ENCODE assay signal across 33 mouse cellular contexts in genomic region chr5:21847438-21847837, GRCm38 (mm10). TPM values are rescaled to one million over a fixed set of nuclear protein-coding genes. Genes with fewer than 3 reads are reported as not detected.
"Had no signal": no experiment of that assay in that cellular context is flagged by ENCODE, and none has a peak within 500 bp of the region (broad histone marks: within the 10 kb centered on the region; RNA-seq: fewer than 3 reads in every experiment).

No protein-coding gene starts in this region.

- H3K4me1 ChIP-seq: heart, embryonic 13.5 days; heart, embryonic 15.5 days; hindbrain, embryonic 10.5 days; hindbrain, embryonic 13.5 days; hindbrain, embryonic 15.5 days; limb, embryonic 10.5 days; limb, embryonic 12.5 days; liver, embryonic 15.5 days had no signal

- H3K4me2 ChIP-seq: heart, embryonic 11.5 days; heart, embryonic 13.5 days; heart, embryonic 15.5 days; hindbrain, embryonic 13.5 days; hindbrain, embryonic 15.5 days; limb, embryonic 12.5 days; liver, embryonic 11.5 days; liver, embryonic 13.5 days; liver, embryonic 15.5 days had no signal

- H3K27me3 ChIP-seq: heart, embryonic 13.5 days; heart, embryonic 15.5 days; hindbrain, embryonic 13.5 days; hindbrain, embryonic 15.5 days; limb, embryonic 12.5 days; liver, embryonic 13.5 days; liver, embryonic 15.5 days had no signal

- H3K9ac ChIP-seq: heart, embryonic 13.5 days; heart, embryonic 15.5 days; hindbrain, embryonic 13.5 days; hindbrain, embryonic 15.5 days; limb, embryonic 12.5 days; liver, embryonic 13.5 days; liver, embryonic 15.5 days had no signal

- ATAC-seq: hindbrain, postnatal 0 days had no signal

- H3K36me3 ChIP-seq: heart, embryonic 13.5 days; heart, embryonic 15.5 days; hindbrain, embryonic 10.5 days; hindbrain, embryonic 13.5 days; hindbrain, embryonic 15.5 days; limb, embryonic 10.5 days; limb, embryonic 12.5 days; liver, embryonic 13.5 days; liver, embryonic 15.5 days had no signal

- H3K27ac ChIP-seq: heart, embryonic 13.5 days; heart, embryonic 15.5 days; hindbrain, embryonic 10.5 days; hindbrain, embryonic 13.5 days; hindbrain, embryonic 15.5 days; hindbrain, postnatal 0 days; layer of hippocampus, adult 2 months; left cerebral cortex, adult 2 months; limb, embryonic 10.5 days; limb, embryonic 12.5 days; liver, embryonic 13.5 days; liver, embryonic 15.5 days had no signal

- H3K4me3 ChIP-seq: heart, embryonic 13.5 days; heart, embryonic 15.5 days; hindbrain, embryonic 10.5 days; hindbrain, embryonic 13.5 days; hindbrain, embryonic 15.5 days; layer of hippocampus, adult 2 months; left cerebral cortex, adult 2 months; limb, embryonic 10.5 days; limb, embryonic 12.5 days; liver, embryonic 13.5 days; liver, embryonic 15.5 days had no signal

- DNase-seq: gastrocnemius, postnatal 14 days; gastrocnemius, postnatal 36 days; heart, adult 18-20 months; heart, postnatal 14 days; heart, postnatal 4 days; kidney, adult 18-20 months; kidney, adult 8-10 months; kidney, postnatal 10 days; kidney, postnatal 25 days; kidney, postnatal 4 days; liver; liver, embryonic 13.5 days had no signal

- H3K9me3 ChIP-seq: heart, embryonic 13.5 days; heart, embryonic 15.5 days; hindbrain, embryonic 10.5 days; hindbrain, embryonic 13.5 days; hindbrain, embryonic 15.5 days; limb, embryonic 10.5 days; limb, embryonic 12.5 days; liver, embryonic 13.5 days; liver, embryonic 15.5 days had no signal

RNA-seq across cellular contexts. Expression of gene Slc26a5, which starts 18.0 kb away (rescaled TPM):
- total RNA-seq: gastrocnemius, adult 8-10 months; gastrocnemius, postnatal 14 days; gastrocnemius, postnatal 36 days; heart, adult 18-20 months; heart, adult 8-10 months; heart, postnatal 14 days; heart, postnatal 4 days; layer of hippocampus, adult 2 months; layer of hippocampus, postnatal 25 days had no signal
- polyA plus RNA-seq: gonadal fat pad, adult 2 months; heart, embryonic 11.5 days; heart, embryonic 13.5 days; heart, embryonic 15.5 days; heart, postnatal 0 days; hindbrain, embryonic 10.5 days; intestine, embryonic 14.5 days; kidney, embryonic 14.5 days; kidney, embryonic 16.5 days; liver, embryonic 11.5 days; liver, embryonic 13.5 days; liver, embryonic 15.5 days had no signal
